Mouse (Mus musculus): ENCODE data around the gene Rinl.

- TF ChIP-seq POLR2A (IDR thresholded peaks at IDR 0.05; ENCODE audit: borderline replicate concordance, extremely low read depth, insufficient read depth, insufficient read length, poor library complexity, severe bottlenecking) (no peak), CTCF (IDR thresholded peaks at IDR 0.05; ENCODE audit: borderline replicate concordance, extremely low read depth, insufficient read depth, insufficient read length) (no peak)
These were observed 25.7 kb downstream of the Rinl start for GRCm38 (mm10) chr7:28814306-28815034.
